Mouse (Mus musculus): ENCODE measurements around the gene D2hgdh. TPM values are rescaled to one million over a fixed set of nuclear protein-coding genes. Genes with fewer than 3 reads are reported as not detected.
A peak's percentile ranks its signal among the peaks of the same experiment; 100 is the strongest.

Gene D2hgdh
- 7.6 TPM for polyA plus RNA-seq (2012; fragmentation: generic; extraction: Trizol)

DNA sequence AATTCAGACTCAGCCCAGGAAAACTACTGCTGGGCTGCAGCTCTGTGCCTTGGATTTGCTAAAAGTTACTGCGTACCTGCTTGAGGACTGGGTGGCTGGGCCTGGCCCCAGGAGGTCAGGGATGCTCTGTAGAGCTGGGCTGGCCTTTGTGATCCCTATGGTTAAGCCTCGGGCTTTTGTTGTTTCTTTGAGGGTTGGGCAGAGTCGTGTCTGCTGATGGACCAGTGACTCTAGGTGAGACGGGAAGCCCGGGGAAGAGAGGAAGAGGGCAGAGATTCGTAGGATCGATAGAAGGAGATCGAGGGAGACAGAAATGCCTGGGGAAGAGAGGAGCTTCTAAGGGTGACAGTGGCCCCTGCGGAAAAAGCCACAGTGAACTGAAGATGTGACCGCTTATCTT, at the start of gene D2hgdh:
Gene D2hgdh (plus strand): TSS at position 301 of the 400 bp plus-strand sequence.
- Histone ChIP-seq H3K36me3 (ENCODE audit: control insufficient read depth, insufficient read depth) (no peaks in the 10 kb centered on the region), H3K4me2 (ENCODE audit: low read depth) (peak within 1 kb of the TSS; percentile 98), H3K79me2 (ENCODE audit: control insufficient read depth, insufficient read depth) (no peaks in the 10 kb centered on the region), H3K27me3 (ENCODE audit: control insufficient read depth, insufficient read depth, insufficient read length) (no peaks in the 10 kb centered on the region), H3K4me3 (peak within 1 kb of the TSS; percentile 49), H3ac (ENCODE audit: control insufficient read depth, insufficient read length) (peak within 1 kb of the TSS; percentile 1)
- TF ChIP-seq REST (IDR thresholded peaks at IDR 0.05; ENCODE audit: insufficient read depth, insufficient read length) (no peak), MAX (IDR thresholded peaks at IDR 0.05; ENCODE audit: low read depth) (no peak), TCF12 (IDR thresholded peaks at IDR 0.05; ENCODE audit: insufficient read depth, poor library complexity, severe bottlenecking) (no peak), POLR2A (IDR thresholded peaks at IDR 0.05; ENCODE audit: insufficient read length, low read depth) (no peak)

DNA sequence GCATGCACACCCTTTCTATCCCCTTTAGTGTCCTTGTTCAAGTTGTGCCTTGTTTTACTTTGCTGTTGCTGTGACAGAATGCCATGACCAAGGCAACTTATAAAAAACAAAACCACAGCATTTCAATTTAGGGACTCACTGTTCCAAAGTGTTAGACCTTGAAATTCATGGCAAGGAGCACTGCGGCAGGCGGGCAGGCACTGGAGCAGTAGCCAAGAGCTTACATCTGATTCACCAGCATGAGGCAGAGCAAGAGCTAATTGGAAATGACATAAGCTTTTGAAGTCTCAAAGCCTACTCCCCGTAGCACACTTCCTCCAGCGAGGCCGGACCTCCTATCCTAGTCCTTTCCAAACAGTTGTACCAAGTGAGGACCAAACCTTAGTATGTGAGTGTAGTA, 48.0 kb upstream of the D2hgdh start:
- no peaks in the 10 kb centered on the region for H3K79me2 ChIP-seq (ENCODE audit: control insufficient read depth, insufficient read depth)
- no peak overlapping the region for H3K4me2 ChIP-seq (ENCODE audit: low read depth)
- no peak overlapping the region for H3ac ChIP-seq (ENCODE audit: control insufficient read depth, insufficient read length)
- TF ChIP-seq MAX (IDR thresholded peaks at IDR 0.05; ENCODE audit: low read depth) (no peak), REST (IDR thresholded peaks at IDR 0.05; ENCODE audit: insufficient read depth, insufficient read length) (no peak), TCF12 (IDR thresholded peaks at IDR 0.05; ENCODE audit: insufficient read depth, poor library complexity, severe bottlenecking) (no peak), SRF (IDR thresholded peaks at IDR 0.05; ENCODE audit: control insufficient read depth, insufficient read length, low read depth) (no peak), TCF3 (IDR thresholded peaks at IDR 0.05; ENCODE audit: insufficient read length, low read depth) (no peak), MYOD1 (IDR thresholded peaks at IDR 0.05; ENCODE audit: control insufficient read depth in 1 of 3, insufficient read length in 2 of 3, low read depth in 2 of 3) (no peak), USF1 (IDR thresholded peaks at IDR 0.05; ENCODE audit: low read depth) (no peak), MYOG (IDR thresholded peaks at IDR 0.05; ENCODE audit: control insufficient read depth in 1 of 3, insufficient read depth in 1 of 3, insufficient read length in 2 of 3, low read depth in 2 of 3) (no peak), CEBPB (IDR thresholded peaks at IDR 0.05; ENCODE audit: insufficient read depth, poor library complexity, severe bottlenecking) (no peak), E2F4 (IDR thresholded peaks at IDR 0.05; ENCODE audit: insufficient read depth) (no peak), POLR2A (IDR thresholded peaks at IDR 0.05; ENCODE audit: insufficient read length, low read depth) (no peak), POLR2AphosphoS2 (IDR thresholded peaks at IDR 0.05; ENCODE audit: insufficient read length, low read depth) (no peak)
- H3K4me3 ChIP-seq: no peak overlapping the region
- peaks cover 48% of the 10 kb centered on the region for H3K36me3 ChIP-seq (ENCODE audit: control insufficient read depth, insufficient read depth)
- no peaks in the 10 kb centered on the region for H3K27me3 ChIP-seq (ENCODE audit: control insufficient read depth, insufficient read depth, insufficient read length)

DNA sequence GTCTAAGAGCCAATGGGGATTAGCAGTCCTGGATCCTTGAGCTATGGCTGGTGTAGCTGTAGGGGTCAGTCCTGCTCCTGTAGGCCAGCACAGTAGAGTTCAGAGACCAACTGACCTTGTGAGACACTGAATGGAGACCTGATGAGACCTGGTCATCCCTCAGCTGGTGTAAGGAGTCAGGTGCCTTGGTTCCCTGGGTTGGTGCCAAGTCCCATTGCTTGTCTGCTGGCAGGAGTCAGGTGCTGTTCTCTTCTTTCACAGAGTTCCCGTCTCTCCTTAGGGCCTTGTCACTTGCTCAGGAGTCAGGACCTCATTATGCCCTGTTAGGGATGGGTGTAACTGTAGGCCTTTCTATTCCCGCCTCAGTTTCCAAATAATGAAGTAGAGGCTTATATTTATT, 37.8 kb upstream of the D2hgdh start:
- peaks cover 39% of the 10 kb centered on the region for H3K36me3 ChIP-seq (ENCODE audit: control insufficient read depth, insufficient read depth)
- no peak overlapping the region for H3K4me2 ChIP-seq (ENCODE audit: low read depth)
- TF ChIP-seq TCF3 (IDR thresholded peaks at IDR 0.05; ENCODE audit: insufficient read length, low read depth): no peak
- no peak for TF ChIP-seq USF1 (IDR thresholded peaks at IDR 0.05; ENCODE audit: low read depth)
- TF ChIP-seq POLR2AphosphoS2 (IDR thresholded peaks at IDR 0.05; ENCODE audit: insufficient read length, low read depth): no peak
- no peak for TF ChIP-seq E2F4 (IDR thresholded peaks at IDR 0.05; ENCODE audit: insufficient read depth)
- no peak for TF ChIP-seq REST (IDR thresholded peaks at IDR 0.05; ENCODE audit: insufficient read depth, insufficient read length)
- no peak for TF ChIP-seq TCF12 (IDR thresholded peaks at IDR 0.05; ENCODE audit: insufficient read depth, poor library complexity, severe bottlenecking)
- no peak for TF ChIP-seq CEBPB (IDR thresholded peaks at IDR 0.05; ENCODE audit: insufficient read depth, poor library complexity, severe bottlenecking)
- no peak for TF ChIP-seq SRF (IDR thresholded peaks at IDR 0.05; ENCODE audit: control insufficient read depth, insufficient read length, low read depth)
- no peak for TF ChIP-seq MYOD1 (IDR thresholded peaks at IDR 0.05; ENCODE audit: control insufficient read depth in 1 of 3, insufficient read length in 2 of 3, low read depth in 2 of 3)
- no peak for TF ChIP-seq MAX (IDR thresholded peaks at IDR 0.05; ENCODE audit: low read depth)
- TF ChIP-seq MYOG (IDR thresholded peaks at IDR 0.05; ENCODE audit: control insufficient read depth in 1 of 3, insufficient read depth in 1 of 3, insufficient read length in 2 of 3, low read depth in 2 of 3): no peak
- TF ChIP-seq POLR2A (IDR thresholded peaks at IDR 0.05; ENCODE audit: insufficient read length, low read depth): no peak
- H3K4me3 ChIP-seq: no peak overlapping the region
- no peaks in the 10 kb centered on the region for H3K79me2 ChIP-seq (ENCODE audit: control insufficient read depth, insufficient read depth)
- no peak overlapping the region for H3ac ChIP-seq (ENCODE audit: control insufficient read depth, insufficient read length)
- no peaks in the 10 kb centered on the region for H3K27me3 ChIP-seq (ENCODE audit: control insufficient read depth, insufficient read depth, insufficient read length)

DNA sequence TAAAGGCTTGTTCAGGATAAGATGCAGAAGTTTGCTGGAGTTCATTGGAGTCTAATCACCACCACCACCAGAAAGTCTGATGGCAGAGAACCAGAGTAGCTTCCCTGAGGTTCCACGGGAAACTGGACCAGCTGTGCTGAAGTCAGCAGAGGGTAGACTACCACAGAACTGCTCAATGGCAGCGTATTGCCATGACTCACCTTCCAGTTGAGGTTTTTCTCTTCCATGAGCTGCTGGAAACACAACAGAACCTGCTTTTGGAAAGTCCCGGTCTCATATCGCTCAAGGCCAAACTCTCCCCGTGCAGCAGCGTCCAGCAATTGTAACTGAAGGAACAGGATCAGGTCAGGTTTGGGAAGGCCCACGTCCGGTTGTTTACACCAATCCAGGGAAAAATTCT, 30.2 kb upstream of the D2hgdh start:
- no peak overlapping the region for H3ac ChIP-seq (ENCODE audit: control insufficient read depth, insufficient read length)
- no peaks in the 10 kb centered on the region for H3K79me2 ChIP-seq (ENCODE audit: control insufficient read depth, insufficient read depth)
- peaks cover 27% of the 10 kb centered on the region for H3K36me3 ChIP-seq (ENCODE audit: control insufficient read depth, insufficient read depth)
- no peak overlapping the region for H3K4me2 ChIP-seq (ENCODE audit: low read depth)
- H3K27me3 ChIP-seq (ENCODE audit: control insufficient read depth, insufficient read depth, insufficient read length): no peaks in the 10 kb centered on the region
- no peak overlapping the region for H3K4me3 ChIP-seq
- TF ChIP-seq REST (IDR thresholded peaks at IDR 0.05; ENCODE audit: insufficient read depth, insufficient read length) (no peak), MYOG (IDR thresholded peaks at IDR 0.05; ENCODE audit: control insufficient read depth in 1 of 3, insufficient read depth in 1 of 3, insufficient read length in 2 of 3, low read depth in 2 of 3) (no peak), USF1 (IDR thresholded peaks at IDR 0.05; ENCODE audit: low read depth) (no peak), MAX (IDR thresholded peaks at IDR 0.05; ENCODE audit: low read depth) (no peak), TCF12 (IDR thresholded peaks at IDR 0.05; ENCODE audit: insufficient read depth, poor library complexity, severe bottlenecking) (no peak), POLR2A (IDR thresholded peaks at IDR 0.05; ENCODE audit: insufficient read length, low read depth) (no peak), MYOD1 (IDR thresholded peaks at IDR 0.05; ENCODE audit: control insufficient read depth in 1 of 3, insufficient read length in 2 of 3, low read depth in 2 of 3) (no peak), POLR2AphosphoS2 (IDR thresholded peaks at IDR 0.05; ENCODE audit: insufficient read length, low read depth) (no peak)

DNA sequence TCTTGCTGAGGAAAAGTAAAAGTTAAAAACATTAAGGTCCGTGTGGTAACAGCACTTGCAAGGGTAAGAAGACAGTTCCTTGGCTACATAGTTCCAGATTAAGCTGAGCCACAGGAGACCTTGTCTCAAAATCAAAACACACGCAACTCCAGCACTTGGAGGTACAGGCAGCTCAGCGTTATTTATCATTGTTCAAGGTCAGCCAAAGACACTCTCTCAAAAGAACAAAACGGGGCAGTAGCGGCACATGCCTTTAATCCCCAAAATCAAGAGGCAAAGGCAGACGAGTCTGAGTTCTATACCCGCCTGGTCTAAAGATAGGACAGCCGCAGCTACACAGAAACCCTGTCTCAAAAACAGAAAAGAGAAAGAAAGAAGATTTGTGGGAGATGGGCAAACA, 28.8 kb upstream of the D2hgdh start:
- no peak for TF ChIP-seq POLR2AphosphoS2 (IDR thresholded peaks at IDR 0.05; ENCODE audit: insufficient read length, low read depth)
- no peak for TF ChIP-seq TCF3 (IDR thresholded peaks at IDR 0.05; ENCODE audit: insufficient read length, low read depth)
- TF ChIP-seq SRF (IDR thresholded peaks at IDR 0.05; ENCODE audit: control insufficient read depth, insufficient read length, low read depth): no peak
- no peak for TF ChIP-seq POLR2A (IDR thresholded peaks at IDR 0.05; ENCODE audit: insufficient read length, low read depth)
- no peak for TF ChIP-seq MAX (IDR thresholded peaks at IDR 0.05; ENCODE audit: low read depth)
- TF ChIP-seq CEBPB (IDR thresholded peaks at IDR 0.05; ENCODE audit: insufficient read depth, poor library complexity, severe bottlenecking): no peak
- no peak for TF ChIP-seq MYOG (IDR thresholded peaks at IDR 0.05; ENCODE audit: control insufficient read depth in 1 of 3, insufficient read depth in 1 of 3, insufficient read length in 2 of 3, low read depth in 2 of 3)
- TF ChIP-seq USF1 (IDR thresholded peaks at IDR 0.05; ENCODE audit: low read depth): no peak
- TF ChIP-seq REST (IDR thresholded peaks at IDR 0.05; ENCODE audit: insufficient read depth, insufficient read length): no peak
- no peak for TF ChIP-seq MYOD1 (IDR thresholded peaks at IDR 0.05; ENCODE audit: control insufficient read depth in 1 of 3, insufficient read length in 2 of 3, low read depth in 2 of 3)
- no peak for TF ChIP-seq TCF12 (IDR thresholded peaks at IDR 0.05; ENCODE audit: insufficient read depth, poor library complexity, severe bottlenecking)
- no peak for TF ChIP-seq E2F4 (IDR thresholded peaks at IDR 0.05; ENCODE audit: insufficient read depth)
- no peak overlapping the region for H3K4me3 ChIP-seq
- no peaks in the 10 kb centered on the region for H3K27me3 ChIP-seq (ENCODE audit: control insufficient read depth, insufficient read depth, insufficient read length)
- no peak overlapping the region for H3ac ChIP-seq (ENCODE audit: control insufficient read depth, insufficient read length)
- no peak overlapping the region for H3K4me2 ChIP-seq (ENCODE audit: low read depth)
- H3K79me2 ChIP-seq (ENCODE audit: control insufficient read depth, insufficient read depth): peaks cover 8% of the 10 kb centered on the region
- peaks cover 32% of the 10 kb centered on the region for H3K36me3 ChIP-seq (ENCODE audit: control insufficient read depth, insufficient read depth)

All from myocyte (in vitro differentiated cells).